Mouse (Mus musculus): Measurements from ENCODE around the gene Olfr669.
"Not testable (repeated sequence)": the region's sequence is repeated elsewhere in the genome, so short reads cannot be mapped to it uniquely, and the experiment has no call there.

Olfr669 gene

DNA sequence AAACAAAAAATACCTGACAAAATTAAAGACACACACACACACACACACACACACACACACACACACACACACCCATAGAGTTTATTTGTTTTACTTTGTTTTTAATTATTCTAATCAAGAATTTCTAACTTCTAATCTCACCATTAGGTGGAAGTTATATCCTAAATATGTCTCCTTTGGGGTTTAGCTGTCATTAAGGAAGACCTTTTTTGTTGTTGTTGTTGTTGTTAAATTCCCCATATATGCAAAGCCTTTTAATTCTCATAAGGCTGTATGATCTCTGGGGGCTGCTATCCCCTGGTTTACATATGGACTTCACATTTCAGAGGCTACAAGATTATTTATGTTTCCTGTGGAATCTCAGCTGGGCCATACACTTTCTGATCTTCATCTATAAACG, at the start of gene Olfr669:
TSS of gene Olfr669 (plus strand) at position 301 of the 400 bp plus-strand sequence.
- no peak for DNase-seq (ENCODE audit: low spot score in 2 of 2)

DNA sequence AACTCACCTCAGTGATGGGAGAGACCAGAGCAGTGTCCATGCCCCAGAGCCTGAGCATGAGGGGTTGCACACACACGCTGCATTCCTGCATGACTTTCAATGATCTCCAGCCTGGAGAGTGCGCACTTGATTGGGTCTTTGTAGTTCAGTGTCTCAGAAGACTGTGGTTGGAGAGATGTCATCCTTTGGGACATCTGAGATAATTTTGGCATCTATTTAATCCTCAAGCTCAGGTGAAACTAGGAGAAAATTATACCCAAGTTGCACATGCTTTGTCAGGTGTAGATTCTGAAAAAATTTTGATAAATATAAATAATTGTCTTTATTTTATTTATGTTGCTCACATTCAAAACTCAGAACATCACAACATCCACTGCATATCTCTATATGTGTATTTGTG, 38.2 kb upstream of the Olfr669 start, which contains the start of gene Olfr666:
TSS of gene Olfr666 (minus strand) at position 101 of the 400 bp plus-strand sequence.
- DNase-seq (ENCODE audit: low spot score in 2 of 2) = no peak

DNA sequence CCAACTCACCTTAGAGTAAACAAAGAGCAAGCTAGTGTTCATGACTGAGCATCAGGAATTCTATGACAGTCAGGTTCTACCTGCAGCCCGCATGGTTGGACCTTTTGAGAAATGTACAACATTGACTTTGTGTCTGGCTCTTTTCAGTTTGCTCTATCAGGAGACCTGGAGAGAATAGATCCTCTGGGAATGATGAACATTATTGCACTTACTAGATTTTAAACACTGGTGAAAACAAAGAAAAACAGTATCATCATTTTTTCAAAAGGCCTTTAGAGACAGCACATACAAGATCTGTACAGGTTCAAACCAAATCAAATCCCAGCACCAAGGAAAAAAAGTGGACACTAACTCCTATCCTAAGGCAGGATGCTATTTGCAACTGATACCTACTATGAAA, 12.7 kb upstream of the Olfr669 start, which contains the start of gene Olfr667:
TSS of gene Olfr667 (minus strand) at position 101 of the 400 bp plus-strand sequence.
- DNase-seq (ENCODE audit: low spot score in 2 of 2) = no peak

DNA sequence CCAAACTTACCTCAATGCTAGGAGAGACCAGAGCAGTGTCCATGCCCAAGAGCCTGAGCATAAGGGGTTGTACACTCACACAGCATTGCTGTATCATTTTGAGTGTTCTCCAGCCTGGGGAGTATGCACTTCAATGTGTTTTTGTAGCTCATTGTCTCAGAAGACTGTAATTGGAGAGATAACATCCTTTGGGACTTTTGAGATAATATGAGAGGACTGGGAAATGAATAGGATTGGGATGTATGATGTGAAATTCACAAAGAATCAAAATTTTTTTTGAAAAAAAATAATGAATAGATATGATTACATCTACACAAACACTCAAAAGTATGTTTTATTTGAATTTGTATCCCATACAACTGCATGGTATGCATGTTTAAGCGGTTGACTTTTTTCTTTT, 6.1 kb upstream of the Olfr669 start, which contains the start of gene Olfr668:
TSS of gene Olfr668 (minus strand) at position 101 of the 400 bp plus-strand sequence.
- DNase-seq (ENCODE audit: low spot score in 2 of 2) = no peak

DNA sequence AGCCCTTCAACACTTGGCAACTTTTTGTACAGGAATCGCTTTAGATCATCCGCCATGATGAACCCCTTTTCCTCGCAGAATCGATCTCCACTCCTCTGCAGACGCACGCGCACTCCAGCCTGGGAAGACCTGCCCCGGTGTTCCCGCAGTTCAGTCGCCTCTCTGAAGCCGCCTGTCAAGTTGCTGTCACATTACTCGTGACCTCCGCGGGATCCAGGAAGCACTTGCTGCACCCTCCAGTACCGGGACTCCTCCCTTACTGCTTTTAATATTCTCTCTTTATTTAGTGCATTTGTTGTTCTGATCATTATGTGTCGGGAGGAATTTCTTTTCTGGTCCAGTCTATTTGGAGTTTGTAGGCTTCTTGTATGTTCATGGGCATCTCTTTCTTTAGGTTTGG, 16.2 kb downstream of the Olfr669 start:
- DNase-seq (ENCODE audit: low spot score in 2 of 2) = not testable (repeated sequence)

DNA sequence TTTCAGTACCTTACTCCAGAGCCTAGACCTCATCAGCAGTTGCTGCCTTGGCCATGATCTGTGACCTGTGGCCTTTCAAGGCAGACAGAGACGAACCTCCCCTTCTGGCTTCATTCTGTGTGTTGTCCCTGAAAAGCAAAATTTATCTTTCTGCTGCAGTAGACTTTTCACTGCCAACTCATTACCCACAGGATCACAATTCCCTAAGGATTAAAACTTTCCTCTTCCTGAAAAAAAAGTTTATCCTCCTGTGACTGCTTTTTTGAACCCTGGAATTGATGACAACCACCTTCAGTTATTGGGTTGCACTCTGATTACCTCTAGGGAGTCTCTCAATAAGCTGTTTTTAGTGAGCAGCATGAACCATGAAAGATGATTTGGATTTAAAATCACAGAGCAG, 28.5 kb downstream of the Olfr669 start, which contains the start of gene Olfr670:
TSS of gene Olfr670 (minus strand) at position 101 of the 400 bp plus-strand sequence.
- no peak for DNase-seq (ENCODE audit: low spot score in 2 of 2)

DNA sequence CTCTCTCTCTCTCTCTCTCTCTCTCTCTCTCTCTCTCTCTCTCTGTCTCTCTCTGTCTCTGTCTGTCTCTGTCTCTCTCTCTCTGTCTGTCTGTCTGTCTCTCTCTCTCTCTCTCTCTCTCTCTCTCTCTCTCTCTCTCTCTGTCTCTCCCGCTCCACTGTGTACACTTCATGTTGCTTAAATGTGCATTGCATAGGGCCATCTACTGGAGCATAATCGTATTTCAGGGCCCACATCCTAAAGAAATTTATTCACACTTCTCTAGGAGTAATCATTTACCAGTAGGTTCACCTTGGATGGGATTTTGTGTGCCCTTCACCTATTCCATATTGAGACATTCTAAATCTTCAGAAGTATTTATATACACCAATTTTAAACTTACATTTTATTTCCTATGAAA, 38.5 kb downstream of the Olfr669 start:
- DNase-seq (ENCODE audit: low spot score in 2 of 2) = not testable (repeated sequence)

DNA sequence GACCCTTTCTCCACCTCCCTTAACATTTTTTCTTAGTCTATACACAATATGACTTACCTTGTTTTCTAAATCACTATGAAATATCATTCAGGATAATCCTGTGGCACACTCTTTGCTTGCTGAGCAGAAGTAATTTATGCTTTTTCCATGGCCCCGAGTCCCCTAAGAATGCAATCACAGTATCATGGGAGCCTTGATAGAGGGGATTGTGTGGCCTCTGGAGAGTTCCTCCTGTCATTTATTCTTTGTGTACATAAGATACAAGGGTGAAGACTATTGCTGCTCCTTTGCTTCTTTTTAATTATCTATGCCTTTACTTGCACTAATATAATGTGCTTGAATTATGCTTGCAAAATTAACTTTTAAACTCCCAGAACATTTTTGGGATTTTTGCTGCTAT, 45.0 kb downstream of the Olfr669 start, which contains the start of gene Olfr671:
TSS of gene Olfr671 (minus strand) at position 101 of the 400 bp plus-strand sequence.
- DNase-seq (ENCODE audit: low spot score in 2 of 2) = no peak
